Mouse (Mus musculus): ENCODE measurements around the gene Acy3. TPM values are rescaled to one million over a fixed set of nuclear protein-coding genes. Genes with fewer than 3 reads are reported as not detected.

The Acy3 gene
- polyA plus RNA-seq, 1 experiment: 5.4 TPM

- no peak for TF ChIP-seq GATA1 (IDR thresholded peaks at IDR 0.05; ENCODE audit: low read length)
Measured at GRCm38 (mm10) chr19:3996747-3997146, 10.4 kb downstream of the Acy3 start.

- TF ChIP-seq GATA1 (IDR thresholded peaks at IDR 0.05; ENCODE audit: low read length): no peak
Measured at GRCm38 (mm10) chr19:3997231-3997630, 10.9 kb downstream of the Acy3 start.

- no peak for TF ChIP-seq GATA1 (IDR thresholded peaks at IDR 0.05; ENCODE audit: low read length)
Measured at GRCm38 (mm10) chr19:3998335-3998734, 12.0 kb downstream of the Acy3 start.

GRCm38 (mm10) chr19:3999121-3999730 lies 12.9 kb downstream of the Acy3 start:
- TF ChIP-seq GATA1 (IDR thresholded peaks at IDR 0.05; ENCODE audit: low read length): no peak

- no peak for TF ChIP-seq GATA1 (IDR thresholded peaks at IDR 0.05; ENCODE audit: low read length)
Measured at GRCm38 (mm10) chr19:4000119-4000900, 13.9 kb downstream of the Acy3 start, which contains the start of the genes Nudt8 and Gm49405. Nudt8 (plus strand) TSS chr19:4000580. Gm49405 (plus strand) TSS chr19:4000626.

GRCm38 (mm10) chr19:4000949-4001525 lies 14.7 kb downstream of the Acy3 start:
- TF ChIP-seq GATA1 (IDR thresholded peaks at IDR 0.05; ENCODE audit: low read length): no peak

- TF ChIP-seq GATA1 (IDR thresholded peaks at IDR 0.05; ENCODE audit: low read length): no peak
Measured at GRCm38 (mm10) chr19:4001752-4002151, 15.4 kb downstream of the Acy3 start.

- no peak for TF ChIP-seq GATA1 (IDR thresholded peaks at IDR 0.05; ENCODE audit: low read length)
Measured at GRCm38 (mm10) chr19:4003112-4003511, 16.7 kb downstream of the Acy3 start, which contains the start of gene Doc2g. Doc2g (plus strand) TSS chr19:4003313.

- TF ChIP-seq GATA1 (IDR thresholded peaks at IDR 0.05; ENCODE audit: low read length): no peak
Measured at GRCm38 (mm10) chr19:4003641-4004040, 17.3 kb downstream of the Acy3 start.

- TF ChIP-seq GATA1 (IDR thresholded peaks at IDR 0.05; ENCODE audit: low read length): no peak
Measured at GRCm38 (mm10) chr19:4004331-4004730, 18.0 kb downstream of the Acy3 start.

- TF ChIP-seq GATA1 (IDR thresholded peaks at IDR 0.05; ENCODE audit: low read length): no peak
Measured at GRCm38 (mm10) chr19:4005091-4005490, 18.7 kb downstream of the Acy3 start.

GRCm38 (mm10) chr19:4005971-4006370 lies 19.6 kb downstream of the Acy3 start:
- no peak for TF ChIP-seq GATA1 (IDR thresholded peaks at IDR 0.05; ENCODE audit: low read length)

GRCm38 (mm10) chr19:4011086-4011485 lies 24.7 kb downstream of the Acy3 start:
- no peak for TF ChIP-seq GATA1 (IDR thresholded peaks at IDR 0.05; ENCODE audit: low read length)

- TF ChIP-seq GATA1 (IDR thresholded peaks at IDR 0.05; ENCODE audit: low read length): no peak
Measured at GRCm38 (mm10) chr19:4012432-4013022, 26.2 kb downstream of the Acy3 start, which contains the start of gene Ndufv1. Ndufv1 (minus strand) TSS chr19:4012806.

GRCm38 (mm10) chr19:4013066-4013465 lies 26.7 kb downstream of the Acy3 start:
- no peak for TF ChIP-seq GATA1 (IDR thresholded peaks at IDR 0.05; ENCODE audit: low read length)

GRCm38 (mm10) chr19:4014802-4015201 lies 28.4 kb downstream of the Acy3 start:
- TF ChIP-seq GATA1 (IDR thresholded peaks at IDR 0.05; ENCODE audit: low read length): no peak

All from G1E-ER4 (cell line).